Mouse (Mus musculus): ENCODE data around the gene Cntfr.

DNA sequence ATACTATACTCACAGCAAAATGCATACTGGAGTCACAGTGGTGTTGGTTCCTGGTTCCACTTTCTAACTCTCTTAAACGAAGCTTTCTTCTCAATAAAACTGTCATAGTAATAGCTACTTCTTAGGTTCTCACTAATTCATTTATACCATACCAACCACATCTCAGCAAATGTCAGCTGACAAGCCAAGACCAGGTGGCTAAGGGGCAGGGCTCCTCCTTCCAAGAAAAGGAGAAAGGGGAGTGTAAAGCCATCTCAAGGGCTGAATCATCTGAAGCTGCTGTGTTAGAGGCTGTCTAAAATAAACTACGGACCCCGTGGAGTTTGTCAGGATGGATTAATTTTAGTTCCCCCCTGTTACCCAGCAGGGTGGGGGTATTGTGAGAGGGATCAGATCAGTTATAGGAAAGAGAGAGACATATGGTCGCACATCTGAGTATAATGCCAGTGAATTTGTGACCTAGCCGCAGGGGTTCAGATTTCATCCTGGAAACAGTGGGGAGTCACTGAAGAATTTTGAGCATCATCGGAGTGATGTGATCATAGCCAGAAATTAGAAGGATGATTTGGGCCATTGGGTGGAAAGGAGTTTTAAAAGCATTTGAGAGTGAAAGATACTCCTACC lies 55.6 kb downstream of the Cntfr start:
- TF ChIP-seq GATA1 (IDR thresholded peaks at IDR 0.05; ENCODE audit: low read length) (no peak), TAL1 (IDR thresholded peaks at IDR 0.05; ENCODE audit: low read length) (no peak)
